11 mouse cellular contexts compared by ENCODE assay signal in the genomic region with DNA sequence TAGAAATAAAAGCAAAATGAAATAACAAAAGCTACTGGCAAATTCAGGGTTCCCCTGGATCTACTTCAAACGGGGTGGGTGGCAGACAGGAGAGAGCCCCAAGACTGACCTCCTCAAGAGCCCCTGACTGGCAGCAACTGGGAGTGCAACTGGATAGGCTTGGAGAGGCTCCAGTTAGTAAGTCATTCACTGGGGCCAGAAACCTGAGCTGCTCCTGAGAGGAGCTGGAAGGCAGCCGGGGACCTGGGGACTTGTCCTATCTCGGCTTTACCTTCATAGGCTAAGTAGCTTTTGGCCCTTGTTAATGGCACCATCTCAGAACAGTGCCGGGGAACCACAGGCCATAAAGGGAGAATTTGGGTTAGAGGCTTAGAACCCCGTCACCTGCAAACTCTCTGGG.
"Had no signal": no experiment of that assay in that cellular context is flagged by ENCODE, and none has a peak within 500 bp of the region (broad histone marks: within the 10 kb centered on the region; RNA-seq: fewer than 3 reads in every experiment).

No protein-coding gene starts in this region.

- H3K4me3 ChIP-seq: limb, embryonic 13.5 days; midbrain, embryonic 12.5 days; myocyte; neural tube, embryonic 15.5 days had no signal

- H3K9me3 ChIP-seq: limb, embryonic 13.5 days; midbrain, embryonic 12.5 days; neural tube, embryonic 15.5 days had no signal

- H3K4me2 ChIP-seq: limb, embryonic 13.5 days; liver, embryonic 11.5 days; midbrain, embryonic 12.5 days; neural tube, embryonic 15.5 days had no signal

- H3K27me3 ChIP-seq: limb, embryonic 13.5 days; neural tube, embryonic 15.5 days had no signal

- H3K36me3 ChIP-seq: limb, embryonic 13.5 days; midbrain, embryonic 12.5 days; neural tube, embryonic 15.5 days had no signal

- H3K27ac ChIP-seq: limb, embryonic 13.5 days; midbrain, embryonic 12.5 days; neural tube, embryonic 15.5 days had no signal

- DNase-seq: kidney, adult 8-10 months; left cerebral cortex, postnatal 4 days; lung, adult 18-20 months; spleen, adult 18-20 months; thymus, adult 18-20 months; thymus, postnatal 14 days had no signal

- H3K9ac ChIP-seq: limb, embryonic 13.5 days; midbrain, embryonic 12.5 days; neural tube, embryonic 15.5 days had no signal
